Mouse (Mus musculus) embryonic facial prominence, embryonic 14.5 days (tissue): Measurements from ENCODE around the gene Macrod2. TPM values are rescaled to one million over a fixed set of nuclear protein-coding genes. Genes with fewer than 3 reads are reported as not detected.

Source experiments
- ATAC-seq: fragments of 200-750 bp; cut with Nextera tagmentation; 2 replicates; pipeline ENCODE4 v1.8.0; 2017; ENCODE audit warnings: low read depth, moderate number of reproducible peaks, moderate TSS enrichment
- DNase-seq: peaks from one replicate; pipeline ENCODE4 v3.0.0-alpha.2; 2015; ENCODE audit warnings: low spot score
- H3K27ac ChIP-seq: fragments of 300-500 bp; sonication (generic); replicated peaks from 2 replicates; pipeline ENCODE4 v1.5.1; 2014; ENCODE audit warnings: low read depth, mild to moderate bottlenecking, low read length, moderate library complexity
- H3K27me3 ChIP-seq: fragments of 300-500 bp; sonication (generic); replicated peaks from 2 replicates; pipeline ENCODE4 v1.6.1; 2014; ENCODE audit warnings: low read length; ENCODE audit not compliant: control insufficient read depth, insufficient read depth
- H3K36me3 ChIP-seq: fragments of 300-500 bp; sonication (generic); 2 replicates; pipeline ENCODE4 v1.6.1; 2014; ENCODE audit warnings: low read length, mixed read lengths; ENCODE audit not compliant: control insufficient read depth, insufficient read depth
- H3K4me1 ChIP-seq: fragments of 300-500 bp; sonication (generic); 2 replicates; pipeline ENCODE4 v1.6.1; 2014; ENCODE audit warnings: antibody characterized with exemption, low read length; ENCODE audit not compliant: control insufficient read depth, insufficient read depth
- H3K4me2 ChIP-seq: fragments of 300-500 bp; sonication (generic); 2 replicates; pipeline ENCODE4 v1.6.1; 2014; ENCODE audit warnings: low read depth, mild to moderate bottlenecking, low read length, moderate library complexity, mixed read lengths
- H3K4me3 ChIP-seq: fragments of 300-500 bp; sonication (generic); 2 replicates; pipeline ENCODE4 v1.5.1; 2014; ENCODE audit warnings: low read depth, mild to moderate bottlenecking, low read length
- H3K9ac ChIP-seq: fragments of 300-500 bp; sonication (generic); 2 replicates; pipeline ENCODE4 v1.6.1; 2014; ENCODE audit warnings: low read depth, mild to moderate bottlenecking, low read length, moderate library complexity, mixed read lengths
- H3K9me3 ChIP-seq: fragments of 300-500 bp; sonication (generic); 2 replicates; pipeline ENCODE4 v1.6.1; 2016; ENCODE audit warnings: low read length; ENCODE audit not compliant: control insufficient read depth
- WGBS: fragments of 180-500 bp; shearing (Covaris S2); extraction: QIAGEN DNeasy Blood & Tissue Kit; methylation state at CpG from one replicate; pipeline ENCODE4 v1.1.7; 2014; 5-methylcytosine and 5-hydroxymethylcytosine counted together
- polyA plus RNA-seq: library from polyadenylated mRNA; unstranded; fragments of >200 nt; fragmentation: Nextera tagmentation; extraction: Ambion mirVana; gene quantifications from 2 replicates; pipeline ENCODE4 v1.2.1, GENCODE M21; 2014

Macrod2 gene
- polyA plus RNA-seq, 1 experiment from 2014 or later, result 29.2 TPM

GRCm38 (mm10) chr2:141078221-141078620 is 683.1 kb downstream of the Macrod2 start:
- Histone ChIP-seq H3K9ac (no peak overlapping the region), H3K36me3 (no peaks in the 10 kb centered on the region), H3K9me3 (no peaks in the 10 kb centered on the region), H3K27me3 (no peaks in the 10 kb centered on the region), H3K4me2 (no peak overlapping the region), H3K27ac (no peak overlapping the region), H3K4me1 (no peaks in the 10 kb centered on the region), H3K4me3 (no peak overlapping the region)
- ATAC-seq (no peak), DNase-seq (peak; percentile 8)

- Histone ChIP-seq H3K36me3 (no peaks in the 10 kb centered on the region), H3K27ac (no peak overlapping the region), H3K9ac (no peak overlapping the region), H3K4me2 (no peak overlapping the region), H3K4me3 (no peak overlapping the region), H3K27me3 (no peaks in the 10 kb centered on the region), H3K9me3 (no peaks in the 10 kb centered on the region), H3K4me1 (no peaks in the 10 kb centered on the region)
- DNase-seq, result no peak
- 69% methylated on average over 3 of the region's 3 CpGs for WGBS
- no peak for ATAC-seq
Measured at GRCm38 (mm10) chr2:141091320-141091719, 696.2 kb downstream of the Macrod2 start.

GRCm38 (mm10) chr2:141117579-141117978 is 722.5 kb downstream of the Macrod2 start:
- no peak overlapping the region for H3K4me3 ChIP-seq
- H3K36me3 ChIP-seq, result no peaks in the 10 kb centered on the region
- no peak overlapping the region for H3K27ac ChIP-seq
- no peaks in the 10 kb centered on the region for H3K9me3 ChIP-seq
- H3K27me3 ChIP-seq, result no peaks in the 10 kb centered on the region
- H3K9ac ChIP-seq, result no peak overlapping the region
- no peak for ATAC-seq
- WGBS, result 77% methylated on average over 1 of the region's 1 CpGs
- H3K4me2 ChIP-seq, result no peak overlapping the region
- no peak for DNase-seq
- H3K4me1 ChIP-seq, result no peaks in the 10 kb centered on the region

GRCm38 (mm10) chr2:141123875-141124274 is 728.8 kb downstream of the Macrod2 start:
- Histone ChIP-seq H3K4me3 (no peak overlapping the region), H3K4me1 (no peaks in the 10 kb centered on the region), H3K27ac (no peak overlapping the region), H3K4me2 (no peak overlapping the region), H3K36me3 (no peaks in the 10 kb centered on the region), H3K9me3 (no peaks in the 10 kb centered on the region), H3K27me3 (no peaks in the 10 kb centered on the region), H3K9ac (no peak overlapping the region)
- 92% methylated on average over 1 of the region's 1 CpGs for WGBS
- ATAC-seq (no peak), DNase-seq (no peak)

GRCm38 (mm10) chr2:141125638-141126037 is 730.5 kb downstream of the Macrod2 start:
- DNase-seq, result no peak
- Histone ChIP-seq H3K4me2 (no peak overlapping the region), H3K9ac (no peak overlapping the region), H3K4me3 (no peak overlapping the region), H3K27me3 (no peaks in the 10 kb centered on the region), H3K27ac (no peak overlapping the region), H3K4me1 (no peaks in the 10 kb centered on the region), H3K36me3 (no peaks in the 10 kb centered on the region), H3K9me3 (no peaks in the 10 kb centered on the region)
- no peak for ATAC-seq

- no peak overlapping the region for H3K9ac ChIP-seq
- H3K27me3 ChIP-seq, result no peaks in the 10 kb centered on the region
- DNase-seq (no peak), ATAC-seq (no peak)
- no peaks in the 10 kb centered on the region for H3K9me3 ChIP-seq
- H3K27ac ChIP-seq, result no peak overlapping the region
- no peak overlapping the region for H3K4me2 ChIP-seq
- WGBS, result 14% methylated on average over 2 of the region's 2 CpGs
- no peaks in the 10 kb centered on the region for H3K36me3 ChIP-seq
- no peak overlapping the region for H3K4me3 ChIP-seq
- no peaks in the 10 kb centered on the region for H3K4me1 ChIP-seq
Measured at GRCm38 (mm10) chr2:141142266-141142665, 747.2 kb downstream of the Macrod2 start.

GRCm38 (mm10) chr2:141152011-141152772 is 757.1 kb downstream of the Macrod2 start:
- H3K9me3 ChIP-seq, result no peaks in the 10 kb centered on the region
- no peak overlapping the region for H3K4me2 ChIP-seq
- H3K9ac ChIP-seq, result no peak overlapping the region
- peak; percentile 87 for DNase-seq
- H3K4me3 ChIP-seq, result no peak overlapping the region
- WGBS, result 44% methylated on average over 7 of the region's 7 CpGs
- H3K27ac ChIP-seq, result no peak overlapping the region
- ATAC-seq, result peak; percentile 96
- no peaks in the 10 kb centered on the region for H3K27me3 ChIP-seq
- H3K4me1 ChIP-seq, result peaks cover 12% of the 10 kb centered on the region
- no peaks in the 10 kb centered on the region for H3K36me3 ChIP-seq

GRCm38 (mm10) chr2:141155972-141156371 is 760.9 kb downstream of the Macrod2 start:
- Histone ChIP-seq H3K4me1 (peaks cover 12% of the 10 kb centered on the region), H3K9ac (no peak overlapping the region), H3K4me2 (no peak overlapping the region), H3K27ac (no peak overlapping the region), H3K4me3 (no peak overlapping the region), H3K9me3 (no peaks in the 10 kb centered on the region), H3K27me3 (no peaks in the 10 kb centered on the region), H3K36me3 (no peaks in the 10 kb centered on the region)
- no peak for ATAC-seq
- 53% methylated on average over 4 of the region's 4 CpGs for WGBS
- DNase-seq, result no peak

GRCm38 (mm10) chr2:141156979-141157593 is 762.0 kb downstream of the Macrod2 start:
- Histone ChIP-seq H3K27ac (no peak overlapping the region), H3K4me2 (no peak overlapping the region), H3K9me3 (no peaks in the 10 kb centered on the region), H3K27me3 (no peaks in the 10 kb centered on the region), H3K36me3 (no peaks in the 10 kb centered on the region), H3K4me3 (no peak overlapping the region), H3K9ac (no peak overlapping the region), H3K4me1 (peaks cover 7% of the 10 kb centered on the region)
- WGBS, result 62% methylated on average over 7 of the region's 7 CpGs
- ATAC-seq (no peak), DNase-seq (peak; percentile 41)
